ENCODE assay signal across 15 mouse cellular contexts in the genomic region with DNA sequence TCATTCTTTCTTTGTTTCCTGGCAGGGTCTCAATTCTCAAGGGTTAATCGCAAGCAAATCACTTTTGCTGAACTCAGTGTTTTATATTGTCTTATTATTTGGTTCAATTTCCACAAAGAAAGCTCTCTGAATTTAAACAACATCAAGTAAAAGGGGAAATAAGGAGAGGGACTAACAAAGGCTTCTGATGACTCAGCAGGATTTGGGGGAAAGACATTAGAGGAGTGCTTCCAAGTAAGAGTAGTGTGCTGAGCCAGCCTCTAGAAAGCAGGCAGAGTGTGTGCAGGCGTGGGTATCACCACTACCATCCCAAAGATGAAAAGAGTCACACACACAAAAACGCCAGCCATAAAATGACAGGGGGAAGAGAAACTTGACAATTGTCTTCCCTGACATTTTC. TPM values are rescaled to one million over a fixed set of nuclear protein-coding genes. Genes with fewer than 3 reads are reported as not detected.
DNase-seq lines count a peak whose midpoint lies in the region; ATAC-seq and TF ChIP-seq lines count a peak whose summit lies in the region.
"Had no signal": no experiment of that assay in that cellular context is flagged by ENCODE, and none has a peak within 500 bp of the region (broad histone marks: within the 10 kb centered on the region; RNA-seq: fewer than 3 reads in every experiment).

No protein-coding gene starts in this region.

- DNase-seq in heart, adult 11 months: peak; percentile 85
- no peak for DNase-seq in heart, postnatal 10 days
- no peak for DNase-seq in thymus, adult 2 months
- no peak for DNase-seq in thymus, postnatal 25 days
- DNase-seq in right cerebral cortex, postnatal 4 days: no peak
- no peak for DNase-seq in thymus, postnatal 0 days (ENCODE audit: low spot score)
- DNase-seq: adrenal gland, adult 8-10 months; cerebellum, postnatal 25 days; gastrocnemius, postnatal 10 days; liver, postnatal 0 days; thymus, postnatal 36 days had no signal

- TF ChIP-seq POLR2A in thymus, adult 2 months (IDR thresholded peaks at IDR 0.05; ENCODE audit: control insufficient read depth, extremely low read depth, insufficient read depth, low read length, poor library complexity): no peak

- ATAC-seq in common myeloid progenitor, adult 5-6 weeks (replicated peaks; ENCODE audit: low read depth, poor library complexity, severe bottlenecking): peak; percentile 60; the same call in 1 of the 2 replicates
- ATAC-seq: liver, postnatal 0 days had no signal

- intact Hi-C loops in heart, postnatal 10 days (cut with DNase I): no loop called here

- WGBS in thymus, adult 2 months: 48% methylated on average over 3 of the region's 3 CpGs

- no peak overlapping the region for H3K4me3 ChIP-seq in thymus, adult 2 months (ENCODE audit: control insufficient read depth, insufficient read depth, low read length)
- H3K4me3 ChIP-seq: embryonic facial prominence, embryonic 13.5 days; forebrain, embryonic 12.5 days; kidney, embryonic 15.5 days had no signal

- H3K4me1 ChIP-seq in thymus, adult 2 months (replicated peaks; ENCODE audit: control insufficient read depth, insufficient read depth, low read length): peaks cover 31% of the 10 kb centered on the region

- no peaks in the 10 kb centered on the region for H3K27me3 ChIP-seq in thymus, adult 2 months (ENCODE audit: control insufficient read depth, insufficient read depth, low read length)
- H3K27me3 ChIP-seq: embryonic facial prominence, embryonic 13.5 days; forebrain, embryonic 12.5 days; kidney, embryonic 15.5 days had no signal

- peak overlapping the region; percentile 78 for H3K27ac ChIP-seq in thymus, adult 2 months (ENCODE audit: control insufficient read depth, insufficient read depth, low read length)
- H3K27ac ChIP-seq: embryonic facial prominence, embryonic 13.5 days; forebrain, embryonic 12.5 days; kidney, embryonic 15.5 days had no signal

- H3K36me3 ChIP-seq in thymus, adult 2 months (ENCODE audit: control insufficient read depth, insufficient read depth, low read length): no peaks in the 10 kb centered on the region
- H3K36me3 ChIP-seq: embryonic facial prominence, embryonic 13.5 days; forebrain, embryonic 12.5 days; kidney, embryonic 15.5 days had no signal

- no peak for TF ChIP-seq CTCF in thymus, adult 2 months (IDR thresholded peaks at IDR 0.05; ENCODE audit: borderline replicate concordance, control insufficient read depth, extremely low read depth, insufficient read depth, low read length, poor library complexity)

RNA-seq across cellular contexts. Expression of gene Dnajc15, which starts 10.9 kb away (rescaled TPM):
- 100 to 1,000 TPM; 229 to 247 TPM for total RNA-seq in heart, postnatal 10 days (2021)
- 12.3 and 21.6 TPM in 2 replicates for polyA plus RNA-seq in thymus, adult 2 months (2012; rRNA removed)
- 36.6 and 67.0 TPM in 2 replicates for total RNA-seq in common myeloid progenitor, adult 5-6 weeks (2017)
- polyA plus RNA-seq in thymus, postnatal 0 days (2015; fragmentation: Nextera tagmentation; extraction: Ambion mirVana): 263 and 298 TPM in 2 replicates

RNA-seq across cellular contexts. Expression of gene Epsti1, which starts 40.0 kb away (rescaled TPM):
- under 1 TPM; 0.47 to 0.53 TPM for total RNA-seq in heart, postnatal 10 days (2021)
- polyA plus RNA-seq in thymus, adult 2 months (2012; rRNA removed): 48.6 and 64.6 TPM in 2 replicates
- 63.5 and 64.7 TPM in 2 replicates for total RNA-seq in common myeloid progenitor, adult 5-6 weeks (2017)
- 66.6 and 104 TPM in 2 replicates for polyA plus RNA-seq in thymus, postnatal 0 days (2015; fragmentation: Nextera tagmentation; extraction: Ambion mirVana)

Comparison
In these comparisons a context has a peak if more than half of its experiments do, and no peak if none do; other contexts are left out.
1. RNA of gene Epsti1, which starts 40.0 kb away (total RNA-seq): 63.5 to 64.7 TPM in common myeloid progenitor, adult 5-6 weeks; 0.47 to 0.53 TPM in heart, postnatal 10 days; every median in the first group is over 10 times any median in the second.